Mouse (Mus musculus): ENCODE results near the gene Pramel3.
"Not testable (repeated sequence)": the region's sequence is repeated elsewhere in the genome, so short reads cannot be mapped to it uniquely, and the experiment has no call there.

Gene Pramel3

GRCm38 (mm10) chrX:135302007-135302406, at the start of gene Pramel3:
Gene Pramel3 (plus strand): TSS chrX:135302307.
- DNase-seq (ENCODE audit: low spot score): not testable (repeated sequence)

DNA sequence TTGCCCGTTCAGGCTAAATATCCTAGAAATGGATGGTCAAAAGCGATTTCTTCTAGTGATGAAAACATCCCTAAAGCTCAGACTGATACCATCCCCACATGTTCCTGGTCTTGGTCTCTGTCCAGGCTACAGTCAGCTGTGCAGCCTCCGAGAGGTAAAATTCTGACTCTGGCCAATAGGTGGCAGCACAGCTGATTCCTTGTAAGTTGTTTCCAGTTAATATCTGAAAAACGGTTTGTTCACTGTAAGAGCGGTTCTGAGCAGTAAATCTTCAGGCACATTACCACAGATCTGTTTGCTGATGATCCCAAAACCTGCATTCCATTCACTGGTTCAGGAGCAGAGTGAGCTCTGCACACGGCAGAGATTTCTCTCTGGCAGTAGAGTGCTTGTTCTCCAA, 58.6 kb downstream of the Pramel3 start:
- not testable (repeated sequence) for DNase-seq (ENCODE audit: low spot score)

- not testable (repeated sequence) for DNase-seq (ENCODE audit: low spot score)
Observed at GRCm38 (mm10) chrX:135361943-135362342, 59.8 kb downstream of the Pramel3 start.

Measured in c-Kit-positive CD71-positive TER-119-positive erythroid progenitor cells, embryonic 14.5 days (primary cell).